Mouse (Mus musculus): Measurements from ENCODE around the gene Sigirr.

DNA sequence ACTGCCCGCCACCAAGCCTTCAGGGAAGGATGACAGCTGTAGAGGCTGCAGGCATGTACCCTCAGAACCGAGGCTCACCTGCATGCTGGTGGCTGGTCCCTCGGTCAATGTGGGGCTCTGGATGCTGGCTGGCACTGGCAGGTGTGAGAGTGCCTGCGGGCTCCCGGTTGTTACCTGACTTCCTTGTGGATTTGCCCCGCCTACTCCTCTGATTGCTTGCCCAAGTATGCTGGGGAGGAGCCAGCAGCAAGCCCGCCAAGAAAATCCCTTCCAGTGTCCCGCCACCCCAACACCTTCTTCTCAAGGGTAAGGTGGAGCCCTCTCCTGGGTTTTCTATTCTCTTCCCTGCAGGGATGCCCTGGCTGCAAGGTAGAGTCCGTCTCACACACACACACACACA is 17.3 kb upstream of the Sigirr start, which contains the start of gene Ano9:
- TF ChIP-seq CTCF (IDR thresholded peaks at IDR 0.05; ENCODE audit: borderline replicate concordance, insufficient read depth, low read depth, low read length), result no peak
- TF ChIP-seq POLR2A (IDR thresholded peaks at IDR 0.05; ENCODE audit: borderline replicate concordance, insufficient read depth, low read length), result no peak
